Mouse (Mus musculus): Measurements from ENCODE around the gene Slc9b2.

The Slc9b2 gene

DNA sequence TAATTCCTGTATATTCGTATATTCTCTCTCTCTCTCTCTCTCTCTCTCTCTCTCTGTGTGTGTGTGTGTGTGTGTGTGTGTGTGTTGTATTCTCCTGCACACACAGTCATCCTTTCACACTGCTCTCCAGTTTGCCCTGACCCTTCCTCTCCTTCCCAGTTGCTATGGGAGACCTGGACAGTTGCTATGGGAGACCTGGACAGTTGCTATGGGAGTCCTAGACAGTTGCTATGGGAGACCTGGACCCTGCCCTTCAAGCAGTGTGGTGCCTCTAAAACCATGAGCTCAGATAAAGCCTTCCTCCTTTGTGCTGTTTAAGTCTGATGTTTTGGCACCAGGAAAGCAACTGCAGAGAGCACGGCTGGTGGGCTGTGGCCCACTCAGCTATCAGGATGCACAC is 6.2 kb downstream of the Slc9b2 start:
- DNase-seq, result no peak

GRCm38 (mm10) chr3:135314811-135315210 is 7.3 kb downstream of the Slc9b2 start:
- DNase-seq, result no peak

DNA sequence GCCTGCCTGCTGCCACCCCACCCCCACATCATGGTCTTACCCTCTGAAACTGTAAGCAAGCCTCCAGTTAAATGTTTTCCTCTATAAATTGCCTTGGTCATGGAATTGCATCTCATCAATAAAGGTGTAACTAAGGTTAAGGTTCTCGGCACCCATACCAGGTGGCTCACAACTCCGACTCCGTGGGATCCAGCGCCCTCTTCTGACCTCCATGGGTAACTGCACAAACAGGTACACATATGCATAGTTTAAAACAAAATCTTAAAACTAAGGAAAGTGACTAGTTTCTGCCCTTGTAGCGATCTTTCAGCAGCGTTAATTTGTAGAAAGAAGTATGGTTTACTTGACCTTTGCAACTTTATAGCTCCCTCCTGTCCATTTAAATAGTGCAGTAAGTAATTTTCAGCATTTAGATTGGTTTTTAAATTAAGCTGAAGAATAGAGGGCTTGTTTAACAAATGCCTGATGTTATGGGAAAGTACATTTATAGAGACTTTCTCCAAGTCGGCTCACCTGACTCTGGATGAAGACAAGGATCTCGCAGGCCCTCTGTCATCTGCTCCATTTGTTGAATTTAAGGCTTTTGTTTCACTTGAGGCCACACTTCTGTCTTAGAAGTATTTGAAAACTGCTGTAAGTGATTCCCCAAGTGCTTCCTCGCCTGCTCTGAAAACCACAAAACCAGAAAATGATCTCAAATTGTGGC is 8.4 kb downstream of the Slc9b2 start:
- no peak for DNase-seq

GRCm38 (mm10) chr3:135318331-135318730 is 10.8 kb downstream of the Slc9b2 start:
- no peak for DNase-seq

GRCm38 (mm10) chr3:135324354-135324753 is 16.9 kb downstream of the Slc9b2 start:
- peak; percentile 25 for DNase-seq

- DNase-seq, result no peak
These were observed 19.7 kb downstream of the Slc9b2 start for GRCm38 (mm10) chr3:135327176-135327575.

DNA sequence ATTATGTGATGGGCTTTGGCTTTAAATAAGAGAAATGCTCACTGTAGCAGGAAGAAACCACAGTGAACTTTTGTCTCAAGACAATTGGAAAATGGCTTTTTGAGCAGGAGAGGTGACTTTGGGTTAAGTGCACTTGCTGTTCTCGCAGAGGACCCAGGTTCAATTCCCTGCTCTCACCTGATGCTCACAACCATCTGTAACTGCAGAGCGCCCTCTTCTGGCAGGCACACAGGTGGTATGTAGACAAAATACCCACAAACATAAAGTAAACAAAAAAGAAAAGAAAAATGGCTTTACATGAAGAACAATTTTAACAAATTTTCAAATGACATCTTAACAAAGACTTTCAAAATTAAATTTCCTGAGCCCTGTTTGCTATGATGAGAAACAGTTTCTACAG is 20.1 kb downstream of the Slc9b2 start:
- DNase-seq, result no peak

- DNase-seq, result peak; percentile 31
These were observed 21.1 kb downstream of the Slc9b2 start for GRCm38 (mm10) chr3:135328560-135328959.

- no peak for DNase-seq
These were observed 25.2 kb downstream of the Slc9b2 start for GRCm38 (mm10) chr3:135332691-135333090.

- no peak for DNase-seq
These were observed 26.3 kb downstream of the Slc9b2 start for GRCm38 (mm10) chr3:135333763-135334162.

DNA sequence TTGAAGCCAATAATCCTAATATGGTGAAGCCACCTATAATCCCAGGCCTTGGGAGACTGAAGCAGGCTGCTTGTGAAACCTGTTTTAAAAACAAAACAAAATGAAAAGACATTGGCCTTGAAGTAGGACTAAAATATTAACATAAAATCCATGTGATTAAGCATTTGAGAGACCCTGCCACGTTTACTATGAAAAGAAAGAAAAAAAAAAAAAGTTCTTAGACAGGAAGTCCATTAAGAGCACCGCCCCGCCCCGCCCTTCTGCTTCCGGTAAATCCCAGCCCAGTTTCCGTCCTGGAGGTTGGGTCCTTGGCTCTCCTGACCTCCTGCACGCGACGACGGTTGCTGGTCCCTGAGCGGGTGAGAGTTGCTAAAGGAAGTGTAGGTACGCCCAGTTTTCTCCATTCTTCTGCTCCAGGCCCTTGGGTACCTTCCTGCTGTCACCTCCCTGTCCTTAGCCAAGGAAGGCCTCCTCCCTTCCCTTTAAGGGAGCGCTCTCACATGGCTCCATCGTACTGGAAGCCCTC is 40.3 kb downstream of the Slc9b2 start, which contains the start of gene Slc9b1:
Gene Slc9b1 (plus strand): TSS at position 291 of the 526 bp plus-strand sequence.
- DNase-seq, result no peak

DNA sequence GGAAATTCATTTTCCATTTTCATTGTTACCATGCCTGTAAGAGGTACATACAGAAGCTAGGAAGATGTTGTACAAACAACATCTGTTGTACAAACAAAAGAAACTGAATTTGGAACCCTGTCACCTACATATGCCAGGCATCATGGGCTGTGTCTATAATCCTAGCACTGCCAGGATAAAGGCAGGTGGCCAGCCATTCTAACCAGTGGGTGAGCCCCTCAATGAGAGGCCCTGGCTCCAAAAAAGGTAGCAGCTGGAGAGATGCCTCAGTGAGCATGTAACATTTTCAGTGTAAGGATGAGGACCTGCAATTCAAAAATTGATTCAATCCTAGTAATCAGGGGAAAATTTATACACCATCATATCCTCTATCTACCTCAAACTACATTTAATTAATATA is 41.5 kb downstream of the Slc9b2 start:
- DNase-seq, result no peak

GRCm38 (mm10) chr3:135351857-135352256 is 44.4 kb downstream of the Slc9b2 start:
- no peak for DNase-seq

- DNase-seq, result no peak
These were observed 49.9 kb downstream of the Slc9b2 start for GRCm38 (mm10) chr3:135357394-135357793.

- no peak for DNase-seq
These were observed 68.3 kb downstream of the Slc9b2 start for GRCm38 (mm10) chr3:135375836-135376235.

DNA sequence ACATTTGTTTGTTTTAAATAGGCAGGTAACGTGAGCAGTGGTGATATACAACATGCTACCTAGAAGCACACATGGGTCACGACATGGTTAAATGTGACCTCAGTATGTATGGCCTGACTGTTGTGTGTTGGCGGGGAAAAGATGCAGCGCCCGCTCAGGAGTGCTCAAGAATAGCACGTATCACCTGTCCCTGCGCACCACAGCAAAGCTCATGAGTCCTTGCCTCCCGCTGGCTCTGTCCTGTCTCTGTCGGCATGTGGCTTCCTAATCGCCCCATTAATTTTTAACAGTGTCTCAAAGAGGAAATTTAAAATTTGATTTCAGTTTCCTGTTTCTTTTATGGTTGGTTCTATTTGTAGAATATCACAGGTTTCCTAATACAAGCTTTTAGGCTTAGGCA is 69.9 kb downstream of the Slc9b2 start:
- DNase-seq, result no peak

DNA sequence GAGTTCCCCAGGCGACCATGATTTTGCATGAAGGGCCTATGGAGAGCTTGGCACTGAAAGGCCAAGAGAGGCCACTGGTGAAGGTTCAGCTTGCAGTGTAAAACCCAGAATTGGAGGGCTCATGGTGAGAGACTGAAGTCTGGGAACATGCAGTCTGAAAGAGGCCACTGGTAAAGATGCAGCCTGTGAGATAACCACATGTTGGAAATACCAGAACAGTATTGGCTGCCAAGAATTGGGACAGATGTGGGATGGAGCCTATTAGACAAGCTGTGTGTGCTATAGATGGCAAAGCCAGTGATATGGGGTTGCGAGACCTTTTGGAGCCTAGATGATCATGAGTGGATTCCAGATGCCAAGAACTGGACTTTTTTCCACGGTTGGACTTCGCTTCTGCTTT is 72.4 kb downstream of the Slc9b2 start:
- DNase-seq, result no peak

GRCm38 (mm10) chr3:135393186-135393585 is 85.7 kb downstream of the Slc9b2 start:
- DNase-seq, result no peak
